Mouse (Mus musculus) ES-Bruce4 (cell line): ENCODE results near the gene Klrb1.

ENCODE experiments used
- CTCF ChIP-seq: IDR thresholded peaks from one replicate; pipeline ENCODE4 v1.8.1; 2011; ENCODE audit warnings: low read depth, low read length
- POLR2A ChIP-seq: IDR thresholded peaks from one replicate; pipeline ENCODE4 v1.8.1; 2011; ENCODE audit warnings: low read length; ENCODE audit not compliant: insufficient read depth

GRCm38 (mm10) chr6:128722959-128723358 lies at the start of gene Klrb1:
- no peak for TF ChIP-seq POLR2A
- TF ChIP-seq CTCF: no peak
